Mouse (Mus musculus): ENCODE results near the gene Gfer. TPM values are rescaled to one million over a fixed set of nuclear protein-coding genes. Genes with fewer than 3 reads are reported as not detected.

Gfer gene
- total and polyA plus RNA-seq, 3 experiments = 83.0 to 86.8 TPM; not detected in 1

GRCm38 (mm10) chr17:24644030-24644715 lies 51.8 kb downstream of the Gfer start:
- TF ChIP-seq USF2 (IDR thresholded peaks at IDR 0.05; ENCODE audit: borderline replicate concordance in 1 of 2, insufficient read depth in 1 of 2, low read depth in 1 of 2, low read length in 2 of 2) (no peak), POLR2AphosphoS5 (IDR thresholded peaks at IDR 0.05; ENCODE audit: borderline replicate concordance, low read depth, low read length) (no peak), EP300 (IDR thresholded peaks at IDR 0.05; ENCODE audit: low read depth in 1 of 2, low read length in 2 of 2) (no peak), TCF12 (IDR thresholded peaks at IDR 0.05; ENCODE audit: low read depth, low read length) (no peak), E2F4 (IDR thresholded peaks at IDR 0.05; ENCODE audit: borderline replicate concordance, low read depth, low read length) (no peak)
- Histone ChIP-seq H3K79me2 (ENCODE audit: control insufficient read depth, insufficient read depth, low read length, poor library complexity) (no peaks in the 10 kb centered on the region), H3K27ac (ENCODE audit: control insufficient read depth, low read depth, low read length) (no peak overlapping the region), H3K9ac (ENCODE audit: control insufficient read depth, low read depth, low read length, poor library complexity, severe bottlenecking) (no peak overlapping the region), H3K4me1 (ENCODE audit: control insufficient read depth in 1 of 2, insufficient read depth in 2 of 2, low read length in 2 of 2) (no peaks in the 10 kb centered on the region), H3K9me3 (replicated peaks; ENCODE audit: insufficient read depth, low read length) (no peaks in the 10 kb centered on the region), H3K4me3 (ENCODE audit: control insufficient read depth in 1 of 2, insufficient read depth in 1 of 2, low read depth in 2 of 2, low read length in 2 of 2) (no peak overlapping the region), H3K36me3 (ENCODE audit: control insufficient read depth in 1 of 2, insufficient read depth in 2 of 2, low read length in 2 of 2) (no peaks in the 10 kb centered on the region), H3K27me3 (ENCODE audit: control insufficient read depth in 1 of 2, insufficient read depth in 2 of 2, low read length in 2 of 2) (peaks cover 2 to 4% of the 10 kb centered on the region in 2 experiments; a peak in 2 of 4 replicates)
- DNase-seq (ENCODE audit: low read depth, low spot score) = no peak

Other genes with a start within 250 kb of the Gfer start
Only the 30 nearest of the 32 such genes appear.
- gene Pgp, start 225.8 kb downstream of the Gfer start, total RNA-seq (2012; rRNA removed) = 16.6 and 19.3 TPM in 2 replicates
- gene Pgp, start 225.8 kb downstream of the Gfer start, polyA plus RNA-seq (2012; ENCODE audit: insufficient read depth in 1 of 2, insufficient read length in 2 of 2, low read depth in 1 of 2, low replicate concordance in 2 of 2, missing spikeins in 1 of 2) = 10 to 100 TPM in 1 of 2 experiments, not detected in 1; 55.0 TPM
- 1.1 and 2.0 TPM in 2 replicates for gene Bricd5, start 222.3 kb downstream of the Gfer start, total RNA-seq (2012; rRNA removed)
- gene Bricd5, start 222.3 kb downstream of the Gfer start, polyA plus RNA-seq (2012; ENCODE audit: insufficient read depth in 1 of 2, insufficient read length in 2 of 2, low read depth in 1 of 2, low replicate concordance in 2 of 2, missing spikeins in 1 of 2) = under 1 TPM in 1 of 2 experiments, not detected in 1; 0.82 TPM
- gene Mlst8, start 217.1 kb downstream of the Gfer start, total RNA-seq (2012; rRNA removed) = 28.5 and 35.4 TPM in 2 replicates
- gene Mlst8, start 217.1 kb downstream of the Gfer start, polyA plus RNA-seq (2012; ENCODE audit: insufficient read depth in 1 of 2, insufficient read length in 2 of 2, low read depth in 1 of 2, low replicate concordance in 2 of 2, missing spikeins in 1 of 2) = 10 to 100 TPM in 1 of 2 experiments, not detected in 1; 57.3 TPM
- 0.04 and 0.07 TPM in 2 replicates for gene Caskin1, start 207.6 kb downstream of the Gfer start, total RNA-seq (2012; rRNA removed)
- gene Caskin1, start 207.6 kb downstream of the Gfer start, polyA plus RNA-seq (2012; ENCODE audit: insufficient read depth in 1 of 2, insufficient read length in 2 of 2, low read depth in 1 of 2, low replicate concordance in 2 of 2, missing spikeins in 1 of 2) = under 1 TPM in 1 of 2 experiments, not detected in 1; 0.38 TPM
- 118 and 121 TPM in 2 replicates for gene Traf7, start 168.2 kb downstream of the Gfer start, total RNA-seq (2012; rRNA removed)
- gene Traf7, start 168.2 kb downstream of the Gfer start, polyA plus RNA-seq (2012; ENCODE audit: insufficient read depth in 1 of 2, insufficient read length in 2 of 2, low read depth in 1 of 2, low replicate concordance in 2 of 2, missing spikeins in 1 of 2) = 100 to 1,000 TPM in 1 of 2 experiments, not detected in 1; 261 TPM
- gene Rab26, start 161.9 kb downstream of the Gfer start, total RNA-seq (2012; rRNA removed) = 0.89 and 1.0 TPM in 2 replicates
- 1 to 10 TPM in 1 of 2 experiments, not detected in 1; 1.1 TPM for gene Rab26, start 161.9 kb downstream of the Gfer start, polyA plus RNA-seq (2012; ENCODE audit: insufficient read depth in 1 of 2, insufficient read length in 2 of 2, low read depth in 1 of 2, low replicate concordance in 2 of 2, missing spikeins in 1 of 2)
- 10.3 and 10.6 TPM in 2 replicates for gene Pkd1, start 146.3 kb downstream of the Gfer start, total RNA-seq (2012; rRNA removed)
- gene Pkd1, start 146.3 kb downstream of the Gfer start, polyA plus RNA-seq (2012; ENCODE audit: insufficient read depth in 1 of 2, insufficient read length in 2 of 2, low read depth in 1 of 2, low replicate concordance in 2 of 2, missing spikeins in 1 of 2) = 10 to 100 TPM in 1 of 2 experiments, not detected in 1; 10.7 TPM
- gene Tsc2, start 63.5 kb downstream of the Gfer start, total RNA-seq (2012; rRNA removed) = 44.0 and 48.8 TPM in 2 replicates
- gene Tsc2, start 63.5 kb downstream of the Gfer start, polyA plus RNA-seq (2012; ENCODE audit: insufficient read depth in 1 of 2, insufficient read length in 2 of 2, low read depth in 1 of 2, low replicate concordance in 2 of 2, missing spikeins in 1 of 2) = 10 to 100 TPM in 1 of 2 experiments, not detected in 1; 99.2 TPM
- gene Nthl1, start 63.5 kb downstream of the Gfer start, total RNA-seq (2012; rRNA removed) = 26.1 and 31.4 TPM in 2 replicates
- gene Nthl1, start 63.5 kb downstream of the Gfer start, polyA plus RNA-seq (2012; ENCODE audit: insufficient read depth in 1 of 2, insufficient read length in 2 of 2, low read depth in 1 of 2, low replicate concordance in 2 of 2, missing spikeins in 1 of 2) = 100 to 1,000 TPM in 1 of 2 experiments, 10 to 100 TPM in 1; 32.0 to 262 TPM
- 0.75 and 0.96 TPM in 2 replicates for gene Slc9a3r2, start 45.8 kb downstream of the Gfer start, total RNA-seq (2012; rRNA removed)
- gene Slc9a3r2, start 45.8 kb downstream of the Gfer start, polyA plus RNA-seq (2012; ENCODE audit: insufficient read depth in 1 of 2, insufficient read length in 2 of 2, low read depth in 1 of 2, low replicate concordance in 2 of 2, missing spikeins in 1 of 2) = 1 to 10 TPM in 1 of 2 experiments, not detected in 1; 3.5 TPM
- gene Npw, start 37.7 kb downstream of the Gfer start, total RNA-seq (2012; rRNA removed) = not detected in 2 replicates
- gene Npw, start 37.7 kb downstream of the Gfer start, polyA plus RNA-seq (2012; ENCODE audit: insufficient read depth in 1 of 2, insufficient read length in 2 of 2, low read depth in 1 of 2, low replicate concordance in 2 of 2, missing spikeins in 1 of 2) = not detected
- 21.9 and 22.2 TPM in 2 replicates for gene Zfp598, start 26.5 kb downstream of the Gfer start, total RNA-seq (2012; rRNA removed)
- gene Zfp598, start 26.5 kb downstream of the Gfer start, polyA plus RNA-seq (2012; ENCODE audit: insufficient read depth in 1 of 2, insufficient read length in 2 of 2, low read depth in 1 of 2, low replicate concordance in 2 of 2, missing spikeins in 1 of 2) = 10 to 100 TPM; 59.0 to 80.4 TPM
- gene Syngr3, start 6.2 kb downstream of the Gfer start, total RNA-seq (2012; rRNA removed) = 0.15 TPM in 1 of 2 replicates, not detected in the other
- under 1 TPM in 1 of 2 experiments, not detected in 1; 0.68 TPM for gene Syngr3, start 6.2 kb downstream of the Gfer start, polyA plus RNA-seq (2012; ENCODE audit: insufficient read depth in 1 of 2, insufficient read length in 2 of 2, low read depth in 1 of 2, low replicate concordance in 2 of 2, missing spikeins in 1 of 2)
- gene Noxo1, start 78 bp upstream of the Gfer start, total RNA-seq (2012; rRNA removed) = 0.39 and 0.62 TPM in 2 replicates
- 1 to 10 TPM in 1 of 2 experiments, not detected in 1; 2.4 TPM for gene Noxo1, start 78 bp upstream of the Gfer start, polyA plus RNA-seq (2012; ENCODE audit: insufficient read depth in 1 of 2, insufficient read length in 2 of 2, low read depth in 1 of 2, low replicate concordance in 2 of 2, missing spikeins in 1 of 2)
- gene Tbl3, start 11.5 kb upstream of the Gfer start, total RNA-seq (2012; rRNA removed) = 102 and 103 TPM in 2 replicates
- gene Tbl3, start 11.5 kb upstream of the Gfer start, polyA plus RNA-seq (2012; ENCODE audit: insufficient read depth in 1 of 2, insufficient read length in 2 of 2, low read depth in 1 of 2, low replicate concordance in 2 of 2, missing spikeins in 1 of 2) = 100 to 1,000 TPM in 1 of 2 experiments, not detected in 1; 111 TPM
- 0.23 and 0.26 TPM in 2 replicates for gene Rnf151, start 21.9 kb upstream of the Gfer start, total RNA-seq (2012; rRNA removed)
- gene Rnf151, start 21.9 kb upstream of the Gfer start, polyA plus RNA-seq (2012; ENCODE audit: insufficient read depth in 1 of 2, insufficient read length in 2 of 2, low read depth in 1 of 2, low replicate concordance in 2 of 2, missing spikeins in 1 of 2) = under 1 TPM in 1 of 2 experiments, not detected in 1; 0.40 TPM
- 3,755 and 4,516 TPM in 2 replicates for gene Rps2, start 22.0 kb upstream of the Gfer start, total RNA-seq (2012; rRNA removed)
- 1,000 to 10,000 TPM in 1 of 2 experiments, not detected in 1; 1,852 TPM for gene Rps2, start 22.0 kb upstream of the Gfer start, polyA plus RNA-seq (2012; ENCODE audit: insufficient read depth in 1 of 2, insufficient read length in 2 of 2, low read depth in 1 of 2, low replicate concordance in 2 of 2, missing spikeins in 1 of 2)
- gene Ndufb10, start 28.3 kb upstream of the Gfer start, total RNA-seq (2012; rRNA removed) = 258 and 292 TPM in 2 replicates
- 100 to 1,000 TPM in 1 of 2 experiments, not detected in 1; 230 TPM for gene Ndufb10, start 28.3 kb upstream of the Gfer start, polyA plus RNA-seq (2012; ENCODE audit: insufficient read depth in 1 of 2, insufficient read length in 2 of 2, low read depth in 1 of 2, low replicate concordance in 2 of 2, missing spikeins in 1 of 2)
- gene Rpl3l, start 31.7 kb upstream of the Gfer start, total RNA-seq (2012; rRNA removed) = 0.12 and 0.13 TPM in 2 replicates
- gene Rpl3l, start 31.7 kb upstream of the Gfer start, polyA plus RNA-seq (2012; ENCODE audit: insufficient read depth in 1 of 2, insufficient read length in 2 of 2, low read depth in 1 of 2, low replicate concordance in 2 of 2, missing spikeins in 1 of 2) = under 1 TPM in 1 of 2 experiments, not detected in 1; 0.24 TPM
- gene Msrb1, start 40.5 kb upstream of the Gfer start, total RNA-seq (2012; rRNA removed) = 27.0 and 31.9 TPM in 2 replicates
- gene Msrb1, start 40.5 kb upstream of the Gfer start, polyA plus RNA-seq (2012; ENCODE audit: insufficient read depth in 1 of 2, insufficient read length in 2 of 2, low read depth in 1 of 2, low replicate concordance in 2 of 2, missing spikeins in 1 of 2) = 10 to 100 TPM in 1 of 2 experiments, not detected in 1; 58.6 TPM
- gene Hs3st6, start 56.8 kb upstream of the Gfer start, total RNA-seq (2012; rRNA removed) = not detected in 2 replicates
- gene Hs3st6, start 56.8 kb upstream of the Gfer start, polyA plus RNA-seq (2012; ENCODE audit: insufficient read depth in 1 of 2, insufficient read length in 2 of 2, low read depth in 1 of 2, low replicate concordance in 2 of 2, missing spikeins in 1 of 2) = not detected
- gene Meiob, start 108.1 kb upstream of the Gfer start, total RNA-seq (2012; rRNA removed) = 0.15 TPM in 1 of 2 replicates, not detected in the other
- gene Meiob, start 108.1 kb upstream of the Gfer start, polyA plus RNA-seq (2012; ENCODE audit: insufficient read depth in 1 of 2, insufficient read length in 2 of 2, low read depth in 1 of 2, low replicate concordance in 2 of 2, missing spikeins in 1 of 2) = under 1 TPM in 1 of 2 experiments, not detected in 1; 0.11 TPM
- gene Hagh, start 144.0 kb upstream of the Gfer start, total RNA-seq (2012; rRNA removed) = 32.3 and 49.6 TPM in 2 replicates
- 10 to 100 TPM in 1 of 2 experiments, not detected in 1; 37.5 TPM for gene Hagh, start 144.0 kb upstream of the Gfer start, polyA plus RNA-seq (2012; ENCODE audit: insufficient read depth in 1 of 2, insufficient read length in 2 of 2, low read depth in 1 of 2, low replicate concordance in 2 of 2, missing spikeins in 1 of 2)
- 2.0 and 2.7 TPM in 2 replicates for gene Fahd1, start 154.2 kb upstream of the Gfer start, total RNA-seq (2012; rRNA removed)
- gene Fahd1, start 154.2 kb upstream of the Gfer start, polyA plus RNA-seq (2012; ENCODE audit: insufficient read depth in 1 of 2, insufficient read length in 2 of 2, low read depth in 1 of 2, low replicate concordance in 2 of 2, missing spikeins in 1 of 2) = 1 to 10 TPM in 1 of 2 experiments, not detected in 1; 4.7 TPM
- gene Igfals, start 169.8 kb upstream of the Gfer start, total RNA-seq (2012; rRNA removed) = not detected in 2 replicates
- under 1 TPM in 1 of 2 experiments, not detected in 1; 0.04 TPM for gene Igfals, start 169.8 kb upstream of the Gfer start, polyA plus RNA-seq (2012; ENCODE audit: insufficient read depth in 1 of 2, insufficient read length in 2 of 2, low read depth in 1 of 2, low replicate concordance in 2 of 2, missing spikeins in 1 of 2)
- gene Nubp2, start 190.2 kb upstream of the Gfer start, total RNA-seq (2012; rRNA removed) = 109 and 141 TPM in 2 replicates
- 100 to 1,000 TPM in 1 of 2 experiments, not detected in 1; 191 TPM for gene Nubp2, start 190.2 kb upstream of the Gfer start, polyA plus RNA-seq (2012; ENCODE audit: insufficient read depth in 1 of 2, insufficient read length in 2 of 2, low read depth in 1 of 2, low replicate concordance in 2 of 2, missing spikeins in 1 of 2)
- gene Spsb3, start 190.5 kb upstream of the Gfer start, total RNA-seq (2012; rRNA removed) = 27.2 and 34.5 TPM in 2 replicates
- gene Spsb3, start 190.5 kb upstream of the Gfer start, polyA plus RNA-seq (2012; ENCODE audit: insufficient read depth in 1 of 2, insufficient read length in 2 of 2, low read depth in 1 of 2, low replicate concordance in 2 of 2, missing spikeins in 1 of 2) = 10 to 100 TPM in 1 of 2 experiments, not detected in 1; 30.2 TPM
- gene Eme2, start 198.9 kb upstream of the Gfer start, total RNA-seq (2012; rRNA removed) = 19.5 and 26.8 TPM in 2 replicates
- 10 to 100 TPM in 1 of 2 experiments, not detected in 1; 15.1 TPM for gene Eme2, start 198.9 kb upstream of the Gfer start, polyA plus RNA-seq (2012; ENCODE audit: insufficient read depth in 1 of 2, insufficient read length in 2 of 2, low read depth in 1 of 2, low replicate concordance in 2 of 2, missing spikeins in 1 of 2)
- 60.1 and 74.8 TPM in 2 replicates for gene Mrps34, start 199.0 kb upstream of the Gfer start, total RNA-seq (2012; rRNA removed)
- gene Mrps34, start 199.0 kb upstream of the Gfer start, polyA plus RNA-seq (2012; ENCODE audit: insufficient read depth in 1 of 2, insufficient read length in 2 of 2, low read depth in 1 of 2, low replicate concordance in 2 of 2, missing spikeins in 1 of 2) = 10 to 100 TPM in 1 of 2 experiments, not detected in 1; 82.0 TPM
- gene Nme3, start 200.3 kb upstream of the Gfer start, total RNA-seq (2012; rRNA removed) = 24.4 and 29.1 TPM in 2 replicates
- 10 to 100 TPM in 1 of 2 experiments, not detected in 1; 22.1 TPM for gene Nme3, start 200.3 kb upstream of the Gfer start, polyA plus RNA-seq (2012; ENCODE audit: insufficient read depth in 1 of 2, insufficient read length in 2 of 2, low read depth in 1 of 2, low replicate concordance in 2 of 2, missing spikeins in 1 of 2)

Measured in MEL (cell line).